Mouse (Mus musculus) left cerebral cortex, adult 2 months (tissue): ENCODE measurements at regions not wholly inside any gene's neighbourhood (a gene's known extent, or its start where the extent isn't known, plus 50 kb on each side); places are given as distances from the start of the nearest gene placed in this dataset.

Source experiments
- DNase-seq, 2 experiments: peaks; one replicate each; pipeline ENCODE4 v3.0.0; 2021 to 2022; ENCODE audit warnings: low spot score in 2 of 2, mixed read lengths in 1 of 2; ENCODE audit errors: extremely low spot score in 1 of 2
- H3K27ac ChIP-seq: fragments of 200-600 bp; 2 replicates; pipeline ENCODE4 v1.8.1; 2022
- H3K4me3 ChIP-seq: fragments of 200-600 bp; 2 replicates; pipeline ENCODE4 v1.8.1; 2022
- CTCF ChIP-seq: fragments of 200-600 bp; IDR thresholded peaks from 2 replicates; pipeline ENCODE4 v1.8.1; 2022; ENCODE audit warnings: antibody characterized with exemption, mild to moderate bottlenecking, moderate library complexity
- intact Hi-C: fragments of 180-260 bp; cut with DNase I; formaldehyde crosslinking; loops from one replicate; pipeline ENCODE4 v1.15.1; 2025

- DNase-seq: no peak
- no peak overlapping the region for H3K4me3 ChIP-seq
- TF ChIP-seq CTCF: no peak
- intact Hi-C loops: no loop called here
- H3K27ac ChIP-seq: no peak overlapping the region
Observed at GRCm38 (mm10) chr5:64401737-64402136, 245.6 kb downstream of the Tbc1d1 start.

GRCm38 (mm10) chr5:64403077-64403981, 247.2 kb downstream of the Tbc1d1 start:
- no peak for DNase-seq
- no peak for TF ChIP-seq CTCF
- H3K27ac ChIP-seq: no peak overlapping the region
- no peak overlapping the region for H3K4me3 ChIP-seq
- intact Hi-C loops: no loop called here

- intact Hi-C loops: no loop called here
Observed at GRCm38 (mm10) chr5:64403982-64404345, 247.9 kb downstream of the Tbc1d1 start.

GRCm38 (mm10) chr5:64404512-64404911, 248.4 kb downstream of the Tbc1d1 start:
- intact Hi-C loops: no loop called here
- TF ChIP-seq CTCF: no peak

More at GRCm38 (mm10) chr5:64403982-64404345, 247.9 kb downstream of the Tbc1d1 start:
- no peak for DNase-seq
- no peak for TF ChIP-seq CTCF
- Histone ChIP-seq H3K4me3 (no peak overlapping the region), H3K27ac (no peak overlapping the region)

GRCm38 (mm10) chr5:64408938-64409337, 252.8 kb downstream of the Tbc1d1 start:
- no peak for TF ChIP-seq CTCF
- no peak for DNase-seq
- intact Hi-C loops: no loop called here
- H3K27ac ChIP-seq: no peak overlapping the region
- no peak overlapping the region for H3K4me3 ChIP-seq

More at GRCm38 (mm10) chr5:64404512-64404911, 248.4 kb downstream of the Tbc1d1 start:
- Histone ChIP-seq H3K27ac (no peak overlapping the region), H3K4me3 (no peak overlapping the region)
- no peak for DNase-seq

- no peak for TF ChIP-seq CTCF
- Histone ChIP-seq H3K4me3 (no peak overlapping the region), H3K27ac (no peak overlapping the region)
- intact Hi-C loops: no loop called here
- no peak for DNase-seq
Observed at GRCm38 (mm10) chr5:64410621-64411020, 254.5 kb downstream of the Tbc1d1 start.

- Histone ChIP-seq H3K27ac (no peak overlapping the region), H3K4me3 (no peak overlapping the region)
- intact Hi-C loops: no loop called here
- TF ChIP-seq CTCF: no peak
- no peak for DNase-seq
Observed at GRCm38 (mm10) chr5:64414519-64414918, 258.4 kb downstream of the Tbc1d1 start.

- no peak overlapping the region for H3K4me3 ChIP-seq
- no peak for TF ChIP-seq CTCF
- no peak for DNase-seq
- no peak overlapping the region for H3K27ac ChIP-seq
- intact Hi-C loops: no loop called here
Observed at GRCm38 (mm10) chr5:64419395-64419794, 263.3 kb downstream of the Tbc1d1 start.

GRCm38 (mm10) chr5:64422787-64423587, 266.9 kb downstream of the Tbc1d1 start:
- no peak for TF ChIP-seq CTCF
- no peak overlapping the region for H3K27ac ChIP-seq
- intact Hi-C loops: no loop called here

GRCm38 (mm10) chr5:64428822-64429221, 272.7 kb downstream of the Tbc1d1 start:
- H3K4me3 ChIP-seq: no peak overlapping the region
- H3K27ac ChIP-seq: no peak overlapping the region
- DNase-seq: no peak
- intact Hi-C loops: no loop called here
- no peak for TF ChIP-seq CTCF

More at GRCm38 (mm10) chr5:64422787-64423587, 266.9 kb downstream of the Tbc1d1 start:
- DNase-seq: no peak
- H3K4me3 ChIP-seq: no peak overlapping the region

GRCm38 (mm10) chr5:64430501-64430900, 274.4 kb downstream of the Tbc1d1 start:
- intact Hi-C loops: no loop called here
- TF ChIP-seq CTCF: no peak; the same call in 1 of the 2 replicates

GRCm38 (mm10) chr5:64431624-64432023, 275.5 kb downstream of the Tbc1d1 start:
- no peak for TF ChIP-seq CTCF
- no peak overlapping the region for H3K4me3 ChIP-seq
- DNase-seq: no peak
- intact Hi-C loops: no loop called here
- H3K27ac ChIP-seq: no peak overlapping the region

More at GRCm38 (mm10) chr5:64430501-64430900, 274.4 kb downstream of the Tbc1d1 start:
- H3K4me3 ChIP-seq: no peak overlapping the region
- no peak for DNase-seq
- no peak overlapping the region for H3K27ac ChIP-seq
